Mouse (Mus musculus) layer of hippocampus, postnatal 14 days (tissue): ENCODE measurements around the gene Mphosph10. TPM values are rescaled to one million over a fixed set of nuclear protein-coding genes. Genes with fewer than 3 reads are reported as not detected.

Experiments
- DNase-seq, 2 experiments: peaks; one replicate each; pipeline ENCODE4 v3.0.0; 2021 to 2022; ENCODE audit warnings: low spot score in 2 of 2, mixed read lengths in 1 of 2
- long read RNA-seq, 2 experiments: library from polyadenylated mRNA; stranded (forward); transcript quantifications; one replicate each; pipeline ENCODE4 v2.0.0; 2021
- total RNA-seq, 2 experiments: library from RNA; stranded (reverse); gene quantifications; 2 replicates each; pipeline ENCODE4 v1.2.3; 2021

Mphosph10 gene
- total RNA-seq: 10 to 100 TPM; 20.6 to 23.9 TPM
- long read RNA-seq, experiment 1, transcript Mphosph10-201 (11 exons, 2,248 nt): major isoform, 17 of 18 reads
- long read RNA-seq, experiment 1, partial matches to known transcripts: 1 of 18 reads
- long read RNA-seq, experiment 1, other reads (novel, unspliced or antisense): 0 of 18 reads
- long read RNA-seq, experiment 2, transcript Mphosph10-201 (11 exons, 2,248 nt): major isoform, 27 of 28 reads
- long read RNA-seq, experiment 2, partial matches to known transcripts: 1 of 28 reads
- long read RNA-seq, experiment 2, other reads (novel, unspliced or antisense): 0 of 28 reads

GRCm38 (mm10) chr7:64392122-64392818, at the start of gene Mphosph10, which contains the start of gene Mcee:
Gene Mphosph10 (minus strand): TSS chr7:64392268.
Gene Mcee (plus strand): TSS chr7:64392607.
- DNase-seq: peak; percentile 93 to 96

GRCm38 (mm10) chr7:64440519-64440918, 48.5 kb upstream of the Mphosph10 start:
- DNase-seq: no peak

GRCm38 (mm10) chr7:64439595-64440518, 47.8 kb upstream of the Mphosph10 start:
- DNase-seq: no peak

GRCm38 (mm10) chr7:64424861-64425260, 32.8 kb upstream of the Mphosph10 start:
- DNase-seq: no peak

- no peak for DNase-seq
Measured at GRCm38 (mm10) chr7:64403989-64404388, 11.9 kb upstream of the Mphosph10 start.

GRCm38 (mm10) chr7:64402452-64402851, 10.4 kb upstream of the Mphosph10 start:
- DNase-seq: no peak

GRCm38 (mm10) chr7:64400725-64401124, 8.7 kb upstream of the Mphosph10 start:
- no peak for DNase-seq

- DNase-seq: no peak
Measured at GRCm38 (mm10) chr7:64392819-64393151, 717 bp upstream of the Mphosph10 start.

- no peak for DNase-seq
Measured at GRCm38 (mm10) chr7:64391479-64391878, 589 bp downstream of the Mphosph10 start.

- DNase-seq: peak; percentile 89 to 90
Measured at GRCm38 (mm10) chr7:64373830-64374562, 18.1 kb downstream of the Mphosph10 start, which contains the start of gene Fan1. Gene Fan1 (minus strand): TSS chr7:64374095.

- no peak for DNase-seq
Measured at GRCm38 (mm10) chr7:64373147-64373829, 18.8 kb downstream of the Mphosph10 start.

GRCm38 (mm10) chr7:64371940-64372878, 19.9 kb downstream of the Mphosph10 start:
- DNase-seq: no peak

- no peak for DNase-seq
Measured at GRCm38 (mm10) chr7:64369841-64370240, 22.2 kb downstream of the Mphosph10 start.

GRCm38 (mm10) chr7:64365863-64366262, 26.2 kb downstream of the Mphosph10 start:
- DNase-seq: no peak

- DNase-seq: peak; percentile 40 to 68
Measured at GRCm38 (mm10) chr7:64360586-64360945, 31.5 kb downstream of the Mphosph10 start.

GRCm38 (mm10) chr7:64359943-64360585, 32.0 kb downstream of the Mphosph10 start:
- no peak for DNase-seq

- no peak for DNase-seq
Measured at GRCm38 (mm10) chr7:64358666-64359065, 33.4 kb downstream of the Mphosph10 start.

- peak; percentile 50 to 65 for DNase-seq
Measured at GRCm38 (mm10) chr7:64357405-64357804, 34.7 kb downstream of the Mphosph10 start.

GRCm38 (mm10) chr7:64356661-64357060, 35.4 kb downstream of the Mphosph10 start:
- no peak for DNase-seq
